Mouse (Mus musculus) skeletal muscle tissue, postnatal 0 days (tissue): ENCODE measurements around the gene Tex28. TPM values are rescaled to one million over a fixed set of nuclear protein-coding genes. Genes with fewer than 3 reads are reported as not detected.

Experiments used
- polyA plus RNA-seq: library from polyadenylated mRNA; unstranded; fragments of >200 nt; fragmentation: Nextera tagmentation; extraction: Ambion mirVana; gene quantifications from 2 replicates; pipeline ENCODE4 v1.2.1, GENCODE M21; 2015

Tex28 gene
- polyA plus RNA-seq: not detected in 2 replicates

GRCm38 (mm10) chrX:74167738-74168137 lies at the start of gene Tex28:
Gene Tex28 (minus strand): TSS chrX:74167838.

DNA sequence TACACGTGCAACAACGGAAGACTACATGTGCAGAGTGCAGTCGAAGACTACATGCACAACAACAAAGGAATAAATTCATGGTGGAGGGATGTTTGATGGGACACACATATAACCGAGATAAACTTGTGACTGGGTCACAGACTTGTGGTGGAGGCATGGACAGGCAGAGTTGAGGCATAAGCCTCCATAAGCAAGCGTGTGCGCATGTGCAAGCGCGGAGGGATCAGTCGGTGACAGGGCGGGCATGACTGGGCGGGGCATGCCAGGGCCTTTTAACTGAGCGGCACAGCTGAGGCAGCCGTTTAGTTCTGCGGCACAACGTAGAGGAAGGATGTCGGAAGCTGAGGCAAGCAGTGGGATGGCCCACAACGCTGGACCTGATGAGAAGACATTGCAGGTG lies 9.3 kb upstream of the Tex28 start, which contains the start of gene Tktl1:
TSS of gene Tktl1 (plus strand) at position 301 of the 400 bp plus-strand sequence.

GRCm38 (mm10) chrX:74135263-74135662 lies 32.4 kb downstream of the Tex28 start, which contains the start of gene Mecp2:
Gene Mecp2 (minus strand): TSS chrX:74135363.

DNA sequence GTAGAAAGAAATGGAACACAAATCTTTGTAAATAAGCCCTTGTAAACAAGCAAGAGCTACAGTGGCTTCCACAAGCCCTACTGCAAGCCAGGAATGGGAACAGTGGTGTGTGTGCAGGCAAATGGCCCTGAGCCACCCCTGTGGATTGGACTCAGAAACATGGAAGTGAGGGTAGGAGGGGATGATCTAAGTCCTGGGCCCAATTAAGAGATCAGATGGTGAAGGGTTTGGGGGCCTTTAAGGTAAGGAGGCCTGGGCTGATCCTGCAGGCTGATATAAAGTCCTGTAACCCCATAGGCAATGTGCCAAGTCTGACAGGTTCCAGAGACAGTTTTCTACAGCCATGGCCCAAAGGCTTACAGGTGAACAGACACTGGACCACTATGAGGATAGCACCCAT lies 40.5 kb downstream of the Tex28 start, which contains the start of gene Opn1mw:
TSS of gene Opn1mw (plus strand) at position 301 of the 400 bp plus-strand sequence.

Other genes with a start within 250 kb of the Tex28 start
- gene Arhgap4, start 246.0 kb downstream of the Tex28 start, polyA plus RNA-seq: 0.77 and 2.1 TPM in 2 replicates
- gene Naa10, start 245.9 kb downstream of the Tex28 start, polyA plus RNA-seq: 94.8 and 99.2 TPM in 2 replicates
- gene Renbp, start 237.0 kb downstream of the Tex28 start, polyA plus RNA-seq: 18.0 and 21.0 TPM in 2 replicates
- gene Hcfc1, start 201.5 kb downstream of the Tex28 start, polyA plus RNA-seq: 20.1 and 20.3 TPM in 2 replicates
- 37.5 and 40.1 TPM in 2 replicates for gene Irak1, start 143.9 kb downstream of the Tex28 start, polyA plus RNA-seq
- gene Opn1mw, start 40.4 kb downstream of the Tex28 start, polyA plus RNA-seq: 0.79 TPM in 1 of 2 replicates, not detected in the other
- gene Mecp2, start 32.5 kb downstream of the Tex28 start, polyA plus RNA-seq: 14.6 and 14.9 TPM in 2 replicates
- gene Tktl1, start 9.4 kb upstream of the Tex28 start, polyA plus RNA-seq: not detected in 2 replicates
- gene Flna, start 82.0 kb upstream of the Tex28 start, polyA plus RNA-seq: 55.4 and 60.8 TPM in 2 replicates
- 8.9 and 9.7 TPM in 2 replicates for gene Emd, start 86.8 kb upstream of the Tex28 start, polyA plus RNA-seq
- gene Rpl10, start 103.0 kb upstream of the Tex28 start, polyA plus RNA-seq: 431 and 454 TPM in 2 replicates
- gene Taz, start 114.1 kb upstream of the Tex28 start, polyA plus RNA-seq: 67.0 and 73.2 TPM in 2 replicates
- 46.5 and 53.2 TPM in 2 replicates for gene Dnase1l1, start 114.5 kb upstream of the Tex28 start, polyA plus RNA-seq
- gene Atp6ap1, start 129.3 kb upstream of the Tex28 start, polyA plus RNA-seq: 71.0 and 77.7 TPM in 2 replicates
- 65.1 and 70.0 TPM in 2 replicates for gene Gdi1, start 137.2 kb upstream of the Tex28 start, polyA plus RNA-seq
- gene Fam50a, start 145.2 kb upstream of the Tex28 start, polyA plus RNA-seq: 36.6 and 42.8 TPM in 2 replicates
- gene Plxna3, start 161.2 kb upstream of the Tex28 start, polyA plus RNA-seq: 1.9 and 2.5 TPM in 2 replicates
- 63.8 and 71.3 TPM in 2 replicates for gene Lage3, start 185.8 kb upstream of the Tex28 start, polyA plus RNA-seq
- 53.7 and 55.0 TPM in 2 replicates for gene Ubl4a, start 205.4 kb upstream of the Tex28 start, polyA plus RNA-seq
- gene Slc10a3, start 205.5 kb upstream of the Tex28 start, polyA plus RNA-seq: 8.3 and 8.4 TPM in 2 replicates
- 23.3 and 28.6 TPM in 2 replicates for gene Fam3a, start 225.4 kb upstream of the Tex28 start, polyA plus RNA-seq
- 14.9 and 15.4 TPM in 2 replicates for gene Ikbkg, start 225.5 kb upstream of the Tex28 start, polyA plus RNA-seq